Mouse (Mus musculus) heart, adult 2 months (tissue): ENCODE measurements around the gene Qsox1.

ENCODE experiments used
- CTCF ChIP-seq: fragments of 200-600 bp; IDR thresholded peaks from 2 replicates; pipeline ENCODE4 v1.8.1; 2022; ENCODE audit warnings: antibody characterized with exemption, mild to moderate bottlenecking, moderate library complexity
- POLR2A ChIP-seq: fragments of 200-500 bp; IDR thresholded peaks from 2 replicates; pipeline ENCODE4 v1.6.1; 2011; ENCODE audit warnings: mild to moderate bottlenecking, low read depth, low read length, control low read depth; ENCODE audit not compliant: insufficient read depth

DNA sequence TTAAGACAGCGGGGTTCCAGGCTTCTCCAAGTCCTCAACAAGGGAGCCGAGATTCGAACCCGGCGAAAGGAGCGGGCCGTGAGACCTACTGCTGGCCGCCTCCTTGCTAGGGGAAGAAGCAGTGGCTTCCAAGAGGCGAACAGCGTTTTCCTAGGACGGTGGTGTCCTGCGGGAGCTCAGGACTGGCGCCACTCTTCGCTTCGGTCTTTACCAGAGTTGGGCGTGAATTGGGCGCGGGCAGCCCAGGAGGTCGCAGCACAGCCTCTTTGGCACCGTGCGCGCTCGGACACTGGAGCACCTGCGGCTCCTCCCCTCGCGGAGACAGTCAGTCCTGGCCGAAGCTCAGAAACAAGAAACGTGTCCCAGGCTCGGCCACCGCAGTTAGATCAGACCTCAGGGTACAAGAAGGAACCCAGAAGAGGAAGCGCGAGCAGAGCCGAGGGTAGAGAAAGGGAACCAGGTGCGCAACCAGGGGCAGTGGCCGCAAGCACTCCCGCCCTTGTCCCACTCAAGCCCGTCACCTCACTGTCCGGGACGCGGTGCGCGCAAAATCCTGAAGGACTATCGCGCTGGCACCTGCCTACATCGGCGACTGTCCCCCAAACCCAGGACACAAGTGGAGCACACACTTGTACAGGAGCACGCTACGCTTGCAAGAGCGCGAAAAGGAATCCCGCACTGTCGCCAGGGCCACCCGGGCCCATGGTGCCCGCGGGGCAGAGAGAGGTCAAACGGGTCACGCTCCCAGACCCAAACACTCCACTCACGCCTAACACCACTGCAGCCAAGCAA lies 75.5 kb downstream of the Qsox1 start:
- TF ChIP-seq POLR2A = no peak
- no peak for TF ChIP-seq CTCF
